Mouse (Mus musculus): ENCODE measurements around the gene Grik4. TPM values are rescaled to one million over a fixed set of nuclear protein-coding genes. Genes with fewer than 3 reads are reported as not detected.

Gene Grik4
- total and polyA plus RNA-seq, 3 experiments, result not detected

- Histone ChIP-seq H3K4me3 (replicated peaks in 1 of 3; ENCODE audit: low read depth in 2 of 3, low read length in 2 of 3, poor library complexity in 1 of 3) (no peak overlapping the region), H3K4me2 (ENCODE audit: insufficient read depth, low read depth, poor library complexity, severe bottlenecking) (no peak overlapping the region), H3K27ac (ENCODE audit: insufficient read depth, low read depth) (no peak overlapping the region), H3K9ac (ENCODE audit: insufficient read depth, low read depth) (no peak overlapping the region), H3K27me3 (replicated peaks) (peaks cover 89% of the 10 kb centered on the region), H3K4me1 (ENCODE audit: control insufficient read depth in 1 of 2, insufficient read depth in 2 of 2) (no peaks in the 10 kb centered on the region), H3K79me2 (replicated peaks; ENCODE audit: control insufficient read depth, extremely low read depth, insufficient read depth, poor library complexity, severe bottlenecking) (no peaks in the 10 kb centered on the region), H3K36me3 (replicated peaks in 1 of 2; ENCODE audit: control insufficient read depth in 1 of 2, insufficient read depth in 1 of 2, low read length in 1 of 2) (no peaks in the 10 kb centered on the region), H3K9me3 (replicated peaks; ENCODE audit: low read length) (no peaks in the 10 kb centered on the region)
- DNase-seq (ENCODE audit: extremely low read depth), result no peak
- TF ChIP-seq UBTF (IDR thresholded peaks at IDR 0.05; ENCODE audit: low read depth, low read length), result no peak
- no peak for TF ChIP-seq RAD21 (IDR thresholded peaks at IDR 0.05; ENCODE audit: low read depth, low read length)
- no peak for TF ChIP-seq MXI1 (IDR thresholded peaks at IDR 0.05; ENCODE audit: low read depth, low read length)
- TF ChIP-seq GABPA (IDR thresholded peaks at IDR 0.05; ENCODE audit: insufficient replicate concordance, low read depth, low read length), result no peak
- no peak for TF ChIP-seq ZKSCAN1 (IDR thresholded peaks at IDR 0.05; ENCODE audit: borderline replicate concordance, low read depth, low read length)
- TF ChIP-seq ZC3H11A (IDR thresholded peaks at IDR 0.05; ENCODE audit: low read depth, low read length), result no peak
- no peak for TF ChIP-seq ZNF384 (IDR thresholded peaks at IDR 0.05; ENCODE audit: low read depth, low read length)
- TF ChIP-seq NELFE (IDR thresholded peaks at IDR 0.05; ENCODE audit: low read depth, low read length), result no peak
- no peak for TF ChIP-seq JUND (conservative IDR thresholded peaks at IDR 0.05; ENCODE audit: low read depth, low read length)
- in situ Hi-C loops (cut with MboI; ENCODE audit: low pct_ligation_motif_present, low pct_unique_long_range_greater_than_20kb, low sequenced_read_pairs) (no loop called here), dilution Hi-C loops (cut with MboI; ENCODE audit: extremely low pct_ligation_motif_present, extremely low pct_unique_long_range_greater_than_20kb, low sequenced_read_pairs) (no loop called here)
Measured at GRCm38 (mm10) chr9:42702231-42703132, 241.8 kb downstream of the Grik4 start.

GRCm38 (mm10) chr9:42701729-42702128, 242.6 kb downstream of the Grik4 start:
- TF ChIP-seq UBTF (IDR thresholded peaks at IDR 0.05; ENCODE audit: low read depth, low read length) (no peak), ZNF384 (IDR thresholded peaks at IDR 0.05; ENCODE audit: low read depth, low read length) (no peak), SIN3A (IDR thresholded peaks at IDR 0.05; ENCODE audit: low read length) (no peak), PAX5 (IDR thresholded peaks at IDR 0.05; ENCODE audit: low read length) (no peak), GABPA (IDR thresholded peaks at IDR 0.05; ENCODE audit: insufficient replicate concordance, low read depth, low read length) (no peak), BHLHE40 (IDR thresholded peaks at IDR 0.05; ENCODE audit: low read depth, low read length) (no peak), NRF1 (IDR thresholded peaks at IDR 0.05; ENCODE audit: low read depth, low read length) (no peak)
- dilution Hi-C loops (cut with MboI; ENCODE audit: extremely low pct_ligation_motif_present, extremely low pct_unique_long_range_greater_than_20kb, low sequenced_read_pairs), result no loop called here
- Histone ChIP-seq H3K4me1 (ENCODE audit: control insufficient read depth in 1 of 2, insufficient read depth in 2 of 2) (no peaks in the 10 kb centered on the region), H3K9me3 (replicated peaks; ENCODE audit: low read length) (peaks cover 4% of the 10 kb centered on the region), H3K9ac (ENCODE audit: insufficient read depth, low read depth) (no peak overlapping the region), H3K36me3 (replicated peaks in 1 of 2; ENCODE audit: control insufficient read depth in 1 of 2, insufficient read depth in 1 of 2, low read length in 1 of 2) (no peaks in the 10 kb centered on the region), H3K4me3 (replicated peaks in 1 of 3; ENCODE audit: low read depth in 2 of 3, low read length in 2 of 3, poor library complexity in 1 of 3) (no peak overlapping the region), H3K79me2 (replicated peaks; ENCODE audit: control insufficient read depth, extremely low read depth, insufficient read depth, poor library complexity, severe bottlenecking) (no peaks in the 10 kb centered on the region), H3K27ac (ENCODE audit: insufficient read depth, low read depth) (no peak overlapping the region), H3K4me2 (ENCODE audit: insufficient read depth, low read depth, poor library complexity, severe bottlenecking) (no peak overlapping the region), H3K27me3 (replicated peaks) (peaks cover 88% of the 10 kb centered on the region)
- in situ Hi-C loops (cut with MboI; ENCODE audit: low pct_ligation_motif_present, low pct_unique_long_range_greater_than_20kb, low sequenced_read_pairs), result no loop called here
- no peak for DNase-seq (ENCODE audit: extremely low read depth)

Data from CH12.LX (cell line).